In genomic region chr14:32772791-32773190, GRCm38 (mm10) we compare ENCODE assay signal across 7 mouse cellular contexts. TPM values are rescaled to one million over a fixed set of nuclear protein-coding genes. Genes with fewer than 3 reads are reported as not detected.
DNase-seq lines count a peak whose midpoint lies in the region; ATAC-seq and TF ChIP-seq lines count a peak whose summit lies in the region.

No protein-coding gene starts in this region.

- no peak for TF ChIP-seq POLR2A in CH12.LX (IDR thresholded peaks at IDR 0.05; ENCODE audit: low read depth, low read length)

- TF ChIP-seq RAD21 in CH12.LX (IDR thresholded peaks at IDR 0.05; ENCODE audit: low read depth, low read length), result peak; percentile 64

- no peak for TF ChIP-seq EP300 in CH12.LX (IDR thresholded peaks at IDR 0.05; ENCODE audit: low read length)

- H3K9ac ChIP-seq in CH12.LX (ENCODE audit: insufficient read depth, low read depth), result no peak overlapping the region
- no peak overlapping the region for H3K9ac ChIP-seq in forebrain, embryonic 15.5 days (replicated peaks)

- peak; percentile 10 to 65; a peak in 2 of 4 replicates for TF ChIP-seq CTCF in CH12.LX (conservative IDR thresholded peaks at IDR 0.05 in 1 of 2, IDR thresholded peaks at IDR 0.05 in 1 of 2; ENCODE audit: low read depth in 2 of 2, low read length in 2 of 2)

- no peaks in the 10 kb centered on the region for H3K9me3 ChIP-seq in CH12.LX (replicated peaks; ENCODE audit: low read length)
- no peaks in the 10 kb centered on the region for H3K9me3 ChIP-seq in forebrain, embryonic 15.5 days

- dilution Hi-C loops in CH12.LX (cut with MboI; ENCODE audit: extremely low pct_ligation_motif_present, extremely low pct_unique_long_range_greater_than_20kb, low sequenced_read_pairs), result no loop called here

- H3K27ac ChIP-seq in CH12.LX (ENCODE audit: insufficient read depth, low read depth), result no peak overlapping the region
- no peak overlapping the region for H3K27ac ChIP-seq in forebrain, embryonic 15.5 days (replicated peaks)

- no peaks in the 10 kb centered on the region for H3K79me2 ChIP-seq in CH12.LX (replicated peaks; ENCODE audit: control insufficient read depth, extremely low read depth, insufficient read depth, poor library complexity, severe bottlenecking)

- no peaks in the 10 kb centered on the region for H3K36me3 ChIP-seq in CH12.LX (replicated peaks in 1 of 2; ENCODE audit: control insufficient read depth in 1 of 2, insufficient read depth in 1 of 2, low read length in 1 of 2)
- H3K36me3 ChIP-seq in forebrain, embryonic 15.5 days, result no peaks in the 10 kb centered on the region

- 57% methylated on average over 3 of the region's 3 CpGs for WGBS in forebrain, embryonic 15.5 days

- DNase-seq in kidney, adult 9 months, result peak; percentile 44
- no peak for DNase-seq in kidney, adult 11 months
- DNase-seq in CH12.LX (ENCODE audit: extremely low read depth), result peak; percentile 11
- DNase-seq in adrenal gland, adult 2 months, result peak; percentile 42
- peak; percentile 40 for DNase-seq in kidney, postnatal 14 days
- DNase-seq in spleen, postnatal 36 days (ENCODE audit: low spot score in 2 of 2), result no peak

- in situ Hi-C loops in CH12.LX (cut with MboI; ENCODE audit: low pct_ligation_motif_present, low pct_unique_long_range_greater_than_20kb, low sequenced_read_pairs), result loop anchor here (25.0 kb wide), 1 partner anchor 165 kb away; no protein-coding TSS in a partner anchor

- no peaks in the 10 kb centered on the region for H3K27me3 ChIP-seq in CH12.LX (replicated peaks)
- H3K27me3 ChIP-seq in forebrain, embryonic 15.5 days, result no peaks in the 10 kb centered on the region

- no peak for ATAC-seq in forebrain, embryonic 15.5 days (replicated peaks)

- H3K4me3 ChIP-seq in CH12.LX (replicated peaks in 1 of 3; ENCODE audit: low read depth in 2 of 3, low read length in 2 of 3, poor library complexity in 1 of 3), result no peak overlapping the region
- no peak overlapping the region for H3K4me3 ChIP-seq in forebrain, embryonic 15.5 days

- H3K4me1 ChIP-seq in CH12.LX (ENCODE audit: control insufficient read depth in 1 of 2, insufficient read depth in 2 of 2), result no peaks in the 10 kb centered on the region
- no peaks in the 10 kb centered on the region for H3K4me1 ChIP-seq in forebrain, embryonic 15.5 days

- H3K4me2 ChIP-seq in CH12.LX (ENCODE audit: insufficient read depth, low read depth, poor library complexity, severe bottlenecking), result no peak overlapping the region
- H3K4me2 ChIP-seq in forebrain, embryonic 15.5 days (replicated peaks), result no peak overlapping the region

TF ChIP-seq in CH12.LX, 34 proteins besides CTCF, POLR2A, EP300 and RAD21:
- TF ChIP-seq TBP (conservative IDR thresholded peaks at IDR 0.05; ENCODE audit: low read depth, low read length) (no peak), SMC3 (IDR thresholded peaks at IDR 0.05; ENCODE audit: low read depth, low read length) (peak; percentile 67)

RNA-seq across cellular contexts. Expression of gene Tmem273, which starts 13.0 kb away (rescaled TPM):
- total RNA-seq in CH12.LX (2012; rRNA removed) (not detected in 2 replicates), CH12.LX (2014; rRNA removed) (0.41 and 0.94 TPM in 2 replicates)
- polyA plus RNA-seq in CH12.LX (2012; ENCODE audit: insufficient read length, low read depth), result 0.22 TPM in 1 of 2 replicates, not detected in the other
- total RNA-seq in adrenal gland, adult 2 months (2021), result 1 to 10 TPM; 4.4 to 4.5 TPM
- 0.73 and 1.2 TPM in 2 replicates for polyA plus RNA-seq in adrenal gland, adult 2 months (2012; rRNA removed)
- polyA plus RNA-seq in forebrain, embryonic 15.5 days (2015; fragmentation: Nextera tagmentation; extraction: Ambion mirVana), result 0.56 and 0.64 TPM in 2 replicates

Comparison
In these comparisons a context has a peak if more than half of its experiments do, and no peak if none do; other contexts are left out.
1. DNase-seq: peak in kidney, adult 9 months (single experiment), CH12.LX (single experiment), adrenal gland, adult 2 months (single experiment) and kidney, postnatal 14 days (single experiment); none in kidney, adult 11 months (single experiment) and spleen, postnatal 36 days (0 of 2).